Mouse (Mus musculus) lung, postnatal 0 days (tissue): ENCODE results near the gene Zrsr2.

ENCODE experiments used
- CTCF ChIP-seq: IDR thresholded peaks from 2 replicates; pipeline ENCODE4 v1.5.1; 2016; ENCODE audit warnings: antibody characterized with exemption, mild to moderate bottlenecking
- EP300 ChIP-seq: IDR thresholded peaks from 2 replicates; pipeline ENCODE4 v1.6.1; 2016; ENCODE audit warnings: antibody characterized with exemption, mild to moderate bottlenecking, control low read depth

DNA sequence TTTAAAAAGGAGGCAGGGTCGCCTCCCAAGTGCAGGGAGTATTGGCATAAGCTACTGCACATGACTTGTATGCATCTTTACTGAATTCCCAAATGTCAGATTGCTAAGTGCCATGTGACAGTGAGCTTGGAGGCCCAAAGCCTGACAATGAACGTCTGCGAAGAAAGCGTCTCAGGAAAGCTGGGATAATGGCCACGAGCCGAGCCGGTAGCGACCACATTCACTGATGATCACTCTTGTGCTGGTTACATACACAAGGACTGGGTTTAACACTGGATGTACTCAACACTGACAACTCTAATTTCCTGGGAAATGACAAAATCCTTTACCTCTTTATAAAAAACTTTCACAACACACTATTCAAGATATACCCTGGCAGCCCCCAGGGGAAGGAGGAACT, 23.7 kb downstream of the Zrsr2 start:
- TF ChIP-seq CTCF (no peak), EP300 (no peak)
